Mouse (Mus musculus): ENCODE data around the gene 1700025C18Rik. TPM values are rescaled to one million over a fixed set of nuclear protein-coding genes. Genes with fewer than 3 reads are reported as not detected.

Gene 1700025C18Rik
- polyA plus RNA-seq, 1 experiment from 2014 or later: not detected

DNA sequence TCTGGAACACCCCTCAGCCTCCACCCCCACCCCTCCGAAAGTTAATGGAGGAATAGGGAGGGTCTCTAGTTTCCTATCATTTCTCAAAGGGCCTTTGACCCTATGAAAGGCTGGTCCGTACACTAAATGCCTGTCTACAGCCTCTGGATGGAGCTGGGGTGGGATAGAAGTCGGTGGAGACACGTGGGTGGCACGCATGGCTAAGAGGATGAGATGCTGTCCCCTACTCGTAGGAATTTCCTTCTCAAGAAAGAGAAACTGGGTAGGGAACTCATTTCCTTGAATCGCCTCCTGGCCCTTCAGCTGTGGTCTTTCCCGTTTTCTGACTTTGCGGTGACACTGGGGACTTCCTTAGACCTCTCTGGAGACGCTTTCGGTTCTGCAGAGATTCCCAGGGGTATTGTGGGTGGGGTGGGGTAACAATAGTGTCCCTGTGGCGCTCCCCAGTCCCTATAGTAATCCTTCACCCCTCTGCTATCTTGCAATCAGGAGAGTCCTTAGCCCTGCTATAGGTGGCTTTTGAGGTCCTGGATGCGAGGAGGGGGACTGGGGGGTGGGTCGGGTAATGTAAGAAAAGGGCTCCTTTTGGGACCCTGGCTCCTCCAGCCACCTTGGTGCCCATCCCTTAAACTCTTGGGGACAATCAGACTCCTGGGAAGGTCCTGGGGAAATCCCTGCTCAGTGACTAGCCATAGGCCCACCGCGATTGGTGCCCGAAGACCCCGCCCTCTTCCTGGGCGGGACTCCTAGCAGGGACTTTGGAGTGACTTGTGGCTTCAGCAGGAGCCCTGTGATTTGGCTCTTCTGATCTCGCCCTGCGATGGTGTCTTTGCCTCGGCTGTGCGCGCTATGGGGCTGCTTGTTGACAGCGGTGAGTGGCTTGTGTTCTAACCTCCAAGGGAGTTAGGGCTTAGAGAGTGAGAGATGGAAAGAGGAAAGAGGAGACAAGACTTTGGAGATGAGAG is 35.4 kb downstream of the 1700025C18Rik start, which contains the start of gene Cd40:
Cd40 (plus strand) TSS at position 740 of the 965 bp plus-strand sequence.
- Histone ChIP-seq H3K4me2 (ENCODE audit: low read length) (peak within 1 kb of the TSS; percentile 30), H3K27me3 (ENCODE audit: control insufficient read depth, insufficient read depth, low read depth, low read length) (peaks cover 3% of the 10 kb centered on the region), H3K27ac (ENCODE audit: low read length) (no peak within 1 kb of the TSS), H3K4me3 (ENCODE audit: low read depth, low read length) (peak within 1 kb of the TSS; percentile 9; the same call in 1 of the 2 replicates), H3K9me3 (replicated peaks; ENCODE audit: control insufficient read depth, low read length, poor library complexity, severe bottlenecking) (no peaks in the 10 kb centered on the region), H3K4me1 (ENCODE audit: control insufficient read depth, insufficient read depth, low read length) (peaks cover 12% of the 10 kb centered on the region), H3K36me3 (ENCODE audit: control insufficient read depth, insufficient read depth, low read length) (no peaks in the 10 kb centered on the region), H3K9ac (ENCODE audit: low read depth, low read length) (no peak within 1 kb of the TSS)
- 12% methylated on average over 25 of the region's 25 CpGs for WGBS
- ATAC-seq: 0 out of 2 replicates have a peak, but pooled peaks have one; percentile 32

DNA sequence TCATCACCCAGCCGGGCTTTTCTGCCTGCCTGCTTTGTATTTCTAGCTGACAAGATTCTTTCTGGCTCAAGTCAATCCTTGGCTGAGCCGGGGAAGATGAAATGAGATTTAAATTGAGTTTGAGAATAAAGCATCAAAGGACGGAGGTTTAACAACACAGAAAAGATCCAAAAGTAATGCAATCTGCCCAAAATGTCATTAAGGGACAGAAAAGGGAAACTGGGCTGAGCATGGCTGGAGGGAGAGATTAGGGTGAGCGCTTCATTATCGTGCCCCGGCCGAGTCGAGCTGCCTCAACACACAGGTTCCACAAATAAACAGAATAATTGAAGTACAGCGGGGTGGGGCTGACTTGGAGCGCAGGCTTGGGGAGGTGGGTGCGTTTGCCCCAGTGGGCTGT is 39.0 kb downstream of the 1700025C18Rik start:
- Histone ChIP-seq H3K9me3 (replicated peaks; ENCODE audit: control insufficient read depth, low read length, poor library complexity, severe bottlenecking) (no peaks in the 10 kb centered on the region), H3K27ac (ENCODE audit: low read length) (peak overlapping the region; percentile 81), H3K4me2 (ENCODE audit: low read length) (no peak overlapping the region), H3K27me3 (ENCODE audit: control insufficient read depth, insufficient read depth, low read depth, low read length) (peaks cover 3% of the 10 kb centered on the region), H3K9ac (ENCODE audit: low read depth, low read length) (no peak overlapping the region), H3K4me1 (ENCODE audit: control insufficient read depth, insufficient read depth, low read length) (peaks cover 12% of the 10 kb centered on the region), H3K36me3 (ENCODE audit: control insufficient read depth, insufficient read depth, low read length) (no peaks in the 10 kb centered on the region), H3K4me3 (ENCODE audit: low read depth, low read length) (no peak overlapping the region)
- ATAC-seq: peak; percentile 50; the same call in 1 of the 2 replicates
- 15% methylated on average over 11 of the region's 11 CpGs for WGBS

DNA sequence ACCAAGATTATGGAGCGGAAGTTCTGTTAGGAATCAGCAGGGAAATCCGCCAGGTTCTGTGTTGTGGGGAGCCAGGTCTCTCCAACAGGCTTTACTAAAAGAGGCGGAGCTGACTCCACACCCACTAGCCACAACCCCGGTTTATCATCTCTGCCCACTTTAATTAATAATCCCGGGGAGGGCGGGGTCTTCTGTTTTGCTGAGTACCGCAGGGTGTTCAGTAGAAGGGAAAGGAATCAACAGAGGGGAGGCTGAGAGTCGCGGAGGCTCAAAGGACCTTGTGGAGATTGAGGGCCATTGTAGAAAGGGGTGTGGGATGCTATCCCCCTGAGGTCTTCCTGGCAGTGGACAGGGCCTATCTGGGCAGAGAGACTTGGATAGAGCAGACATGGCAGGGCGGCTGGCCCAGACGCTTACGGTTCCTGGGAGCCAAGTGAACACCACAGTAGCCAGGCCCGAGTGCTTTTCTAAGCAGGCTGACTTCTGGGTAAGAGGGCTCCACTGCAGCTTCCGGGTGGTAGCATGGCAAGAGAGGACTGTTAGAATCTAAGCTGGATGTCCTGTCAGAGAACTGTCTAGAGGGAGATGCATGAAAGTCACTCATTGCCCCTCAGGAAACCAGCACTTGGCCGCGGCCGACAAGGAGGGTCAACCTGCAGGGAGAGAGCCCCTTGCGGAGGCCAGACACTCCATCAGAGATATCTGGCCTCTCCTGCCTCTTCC is 39.6 kb downstream of the 1700025C18Rik start:
- peak; percentile 21; the same call in 1 of the 2 replicates for ATAC-seq
- peaks cover 3% of the 10 kb centered on the region for H3K27me3 ChIP-seq (ENCODE audit: control insufficient read depth, insufficient read depth, low read depth, low read length)
- H3K36me3 ChIP-seq (ENCODE audit: control insufficient read depth, insufficient read depth, low read length): no peaks in the 10 kb centered on the region
- H3K9ac ChIP-seq (ENCODE audit: low read depth, low read length): no peak overlapping the region
- H3K27ac ChIP-seq (ENCODE audit: low read length): peak overlapping the region; percentile 81
- no peak overlapping the region for H3K4me3 ChIP-seq (ENCODE audit: low read depth, low read length)
- peaks cover 12% of the 10 kb centered on the region for H3K4me1 ChIP-seq (ENCODE audit: control insufficient read depth, insufficient read depth, low read length)
- no peaks in the 10 kb centered on the region for H3K9me3 ChIP-seq (replicated peaks; ENCODE audit: control insufficient read depth, low read length, poor library complexity, severe bottlenecking)
- WGBS: 55% methylated on average over 18 of the region's 18 CpGs
- no peak overlapping the region for H3K4me2 ChIP-seq (ENCODE audit: low read length)

DNA sequence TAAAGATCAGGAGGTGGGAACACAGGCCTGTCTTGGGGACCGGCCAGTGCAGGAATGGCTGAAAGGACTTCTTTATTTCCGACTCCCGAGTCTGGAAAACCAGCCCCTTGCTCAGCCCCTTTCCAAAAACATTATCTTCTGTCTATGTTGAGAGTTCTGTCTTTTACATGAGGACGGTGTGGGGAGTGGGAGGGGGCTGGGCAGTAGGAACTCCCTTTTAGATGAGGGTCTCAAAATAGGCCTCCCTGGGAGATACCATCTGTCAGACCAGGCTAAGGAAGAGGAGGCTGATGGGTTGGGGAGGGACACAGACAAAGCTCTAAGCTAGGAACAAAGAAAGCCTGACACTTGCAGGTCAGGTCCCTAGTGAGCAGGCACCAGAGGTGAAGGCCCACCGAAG is 41.5 kb downstream of the 1700025C18Rik start:
- 48% methylated on average over 5 of the region's 5 CpGs for WGBS
- no peaks in the 10 kb centered on the region for H3K27me3 ChIP-seq (ENCODE audit: control insufficient read depth, insufficient read depth, low read depth, low read length)
- no peaks in the 10 kb centered on the region for H3K9me3 ChIP-seq (replicated peaks; ENCODE audit: control insufficient read depth, low read length, poor library complexity, severe bottlenecking)
- ATAC-seq: no peak
- H3K27ac ChIP-seq (ENCODE audit: low read length): no peak overlapping the region
- H3K36me3 ChIP-seq (ENCODE audit: control insufficient read depth, insufficient read depth, low read length): no peaks in the 10 kb centered on the region
- no peak overlapping the region for H3K4me2 ChIP-seq (ENCODE audit: low read length)
- no peak overlapping the region for H3K4me3 ChIP-seq (ENCODE audit: low read depth, low read length)
- H3K9ac ChIP-seq (ENCODE audit: low read depth, low read length): no peak overlapping the region
- peaks cover 12% of the 10 kb centered on the region for H3K4me1 ChIP-seq (ENCODE audit: control insufficient read depth, insufficient read depth, low read length)

DNA sequence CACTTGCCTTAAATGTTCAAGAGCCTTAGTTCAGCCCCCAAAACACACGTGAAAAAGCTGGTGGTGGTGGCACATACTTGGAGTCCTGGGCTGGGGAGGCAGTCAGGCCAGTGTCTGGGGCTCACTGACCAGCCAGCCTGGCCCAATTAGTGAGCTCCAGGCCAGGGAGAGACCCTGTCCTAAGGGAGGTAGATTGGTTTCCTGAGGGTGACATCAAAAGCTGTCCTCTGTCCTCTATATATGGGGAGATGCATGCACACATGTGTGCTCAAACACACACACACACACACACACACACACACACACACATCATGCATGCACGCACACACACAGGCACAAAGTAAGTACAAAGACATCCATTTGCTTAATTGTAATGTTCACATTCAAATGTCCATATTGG is 46.8 kb downstream of the 1700025C18Rik start:
- ATAC-seq: 0 out of 2 replicates have a peak, but pooled peaks have one; percentile 22
- Histone ChIP-seq H3K27ac (ENCODE audit: low read length) (peak overlapping the region; percentile 62), H3K36me3 (ENCODE audit: control insufficient read depth, insufficient read depth, low read length) (no peaks in the 10 kb centered on the region), H3K4me3 (ENCODE audit: low read depth, low read length) (no peak overlapping the region), H3K27me3 (ENCODE audit: control insufficient read depth, insufficient read depth, low read depth, low read length) (no peaks in the 10 kb centered on the region), H3K4me1 (ENCODE audit: control insufficient read depth, insufficient read depth, low read length) (peaks cover 11% of the 10 kb centered on the region), H3K9me3 (replicated peaks; ENCODE audit: control insufficient read depth, low read length, poor library complexity, severe bottlenecking) (no peaks in the 10 kb centered on the region), H3K9ac (ENCODE audit: low read depth, low read length) (no peak overlapping the region), H3K4me2 (ENCODE audit: low read length) (no peak overlapping the region)
- WGBS: 53% methylated on average over 2 of the region's 2 CpGs

DNA sequence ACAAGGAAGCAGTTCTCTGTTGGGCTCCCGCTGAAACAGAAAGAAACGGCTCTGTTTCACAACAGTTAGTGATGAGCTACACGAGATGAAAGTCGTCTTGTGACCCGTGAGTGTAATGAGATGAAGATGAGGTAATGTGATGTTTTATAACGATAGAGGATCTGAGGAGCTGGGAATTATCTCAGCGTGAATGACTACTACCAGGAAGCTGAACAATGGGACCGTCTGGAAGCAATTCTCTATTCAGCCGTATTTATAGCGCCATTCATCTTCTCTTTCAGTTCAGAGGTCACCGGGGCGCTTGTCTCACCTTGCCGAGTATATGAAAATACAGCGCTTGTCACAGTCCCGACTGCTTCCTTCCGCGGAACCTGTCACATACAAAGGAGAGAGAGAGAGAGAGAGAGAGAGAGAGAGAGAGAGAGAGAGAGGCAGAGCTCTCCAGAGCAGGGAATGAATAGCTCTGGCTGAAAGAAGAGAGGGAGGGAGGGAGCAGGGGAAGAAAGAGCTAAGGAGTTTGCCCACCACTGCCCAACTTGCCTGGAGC is 47.4 kb downstream of the 1700025C18Rik start:
- Histone ChIP-seq H3K4me2 (ENCODE audit: low read length) (peak overlapping the region; percentile 43), H3K4me3 (ENCODE audit: low read depth, low read length) (peak overlapping the region; percentile 7; the same call in 1 of the 2 replicates), H3K9ac (ENCODE audit: low read depth, low read length) (0 out of 2 replicates have a peak overlapping the region, but pooled peaks have one; percentile 23), H3K27me3 (ENCODE audit: control insufficient read depth, insufficient read depth, low read depth, low read length) (no peaks in the 10 kb centered on the region), H3K27ac (ENCODE audit: low read length) (peak overlapping the region; percentile 62), H3K4me1 (ENCODE audit: control insufficient read depth, insufficient read depth, low read length) (peaks cover 11% of the 10 kb centered on the region), H3K36me3 (ENCODE audit: control insufficient read depth, insufficient read depth, low read length) (no peaks in the 10 kb centered on the region), H3K9me3 (replicated peaks; ENCODE audit: control insufficient read depth, low read length, poor library complexity, severe bottlenecking) (no peaks in the 10 kb centered on the region)
- ATAC-seq: peak; percentile 70
- WGBS: under 1% methylated on average over 17 of the region's 17 CpGs

DNA sequence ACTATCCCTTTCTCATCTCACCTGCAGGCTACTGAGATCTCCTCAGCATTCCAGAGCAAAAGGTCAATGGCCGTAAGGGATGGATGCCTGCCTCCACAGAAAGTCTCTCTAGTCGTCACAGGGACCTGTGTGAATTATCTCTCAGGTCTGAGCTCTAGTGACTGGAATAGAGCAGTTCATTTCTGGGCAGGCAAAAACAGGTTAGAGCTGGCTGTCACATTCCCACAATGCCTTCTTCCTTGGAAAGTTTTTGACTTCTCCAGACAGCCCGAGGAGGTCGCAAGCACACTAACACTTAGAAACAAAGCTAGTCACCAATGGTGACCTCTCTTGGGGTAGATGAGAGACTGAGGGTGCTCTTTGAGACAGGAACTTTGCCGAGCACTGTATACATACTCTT is 48.4 kb downstream of the 1700025C18Rik start:
- Histone ChIP-seq H3K4me3 (ENCODE audit: low read depth, low read length) (no peak overlapping the region), H3K27me3 (ENCODE audit: control insufficient read depth, insufficient read depth, low read depth, low read length) (no peaks in the 10 kb centered on the region), H3K36me3 (ENCODE audit: control insufficient read depth, insufficient read depth, low read length) (no peaks in the 10 kb centered on the region), H3K27ac (ENCODE audit: low read length) (no peak overlapping the region), H3K4me1 (ENCODE audit: control insufficient read depth, insufficient read depth, low read length) (peaks cover 11% of the 10 kb centered on the region), H3K4me2 (ENCODE audit: low read length) (no peak overlapping the region), H3K9ac (ENCODE audit: low read depth, low read length) (no peak overlapping the region), H3K9me3 (replicated peaks; ENCODE audit: control insufficient read depth, low read length, poor library complexity, severe bottlenecking) (no peaks in the 10 kb centered on the region)
- no peak for ATAC-seq
- 81% methylated on average over 5 of the region's 5 CpGs for WGBS

DNA sequence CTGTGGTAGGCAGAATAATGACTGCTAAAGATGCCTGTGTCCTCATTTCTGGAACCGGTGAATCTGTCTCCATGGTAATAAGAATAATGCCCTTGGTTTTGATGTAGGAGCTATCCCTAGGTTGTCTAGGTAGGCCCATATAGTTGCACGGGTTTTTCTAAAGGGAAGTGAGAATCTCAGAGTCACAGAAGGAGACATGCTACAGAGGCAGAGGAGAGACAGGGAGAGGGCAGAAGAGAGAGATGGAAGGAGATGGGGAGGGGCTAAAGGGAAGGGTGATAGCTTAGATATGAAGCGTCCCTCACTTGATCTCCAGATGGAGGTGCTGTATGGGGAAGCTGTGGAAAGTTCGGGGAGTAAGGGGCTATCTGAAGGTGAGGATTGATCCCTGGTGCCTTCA is 53.1 kb downstream of the 1700025C18Rik start:
- Histone ChIP-seq H3K4me2 (ENCODE audit: low read length) (no peak overlapping the region), H3K4me1 (ENCODE audit: control insufficient read depth, insufficient read depth, low read length) (peaks cover 17% of the 10 kb centered on the region), H3K4me3 (ENCODE audit: low read depth, low read length) (no peak overlapping the region), H3K36me3 (ENCODE audit: control insufficient read depth, insufficient read depth, low read length) (no peaks in the 10 kb centered on the region), H3K27ac (ENCODE audit: low read length) (no peak overlapping the region), H3K9ac (ENCODE audit: low read depth, low read length) (no peak overlapping the region), H3K9me3 (replicated peaks; ENCODE audit: control insufficient read depth, low read length, poor library complexity, severe bottlenecking) (no peaks in the 10 kb centered on the region), H3K27me3 (ENCODE audit: control insufficient read depth, insufficient read depth, low read depth, low read length) (no peaks in the 10 kb centered on the region)
- no peak for ATAC-seq
- WGBS: 71% methylated on average over 4 of the region's 4 CpGs
